Mouse (Mus musculus) forebrain, embryonic 15.5 days (tissue): Measurements from ENCODE around the gene Gpr18. TPM values are rescaled to one million over a fixed set of nuclear protein-coding genes. Genes with fewer than 3 reads are reported as not detected.

Experiments
- ATAC-seq: fragments of 200-750 bp; cut with Nextera tagmentation; replicated peaks from 2 replicates; pipeline ENCODE4 v1.8.0; 2017; ENCODE audit warnings: mild to moderate bottlenecking, moderate TSS enrichment, moderate library complexity
- H3K27ac ChIP-seq: fragments of 300-500 bp; sonication (generic); replicated peaks from 2 replicates; pipeline ENCODE4 v1.5.1; 2015; ENCODE audit warnings: mild to moderate bottlenecking, inconsistent platforms
- H3K27me3 ChIP-seq: fragments of 300-500 bp; sonication (generic); 2 replicates; pipeline ENCODE4 v1.6.1; 2015; ENCODE audit warnings: inconsistent platforms
- H3K36me3 ChIP-seq: fragments of 300-500 bp; sonication (generic); 2 replicates; pipeline ENCODE4 v1.6.1; 2015; ENCODE audit warnings: mild to moderate bottlenecking, inconsistent platforms
- H3K4me1 ChIP-seq: fragments of 300-500 bp; sonication (generic); 2 replicates; pipeline ENCODE4 v1.6.1; 2015; ENCODE audit warnings: inconsistent platforms
- H3K4me2 ChIP-seq: fragments of 300-500 bp; sonication (generic); replicated peaks from 2 replicates; pipeline ENCODE4 v1.6.1; 2015; ENCODE audit warnings: mild to moderate bottlenecking, inconsistent platforms
- H3K4me3 ChIP-seq: fragments of 300-500 bp; sonication (generic); 2 replicates; pipeline ENCODE4 v1.5.1; 2015; ENCODE audit warnings: mild to moderate bottlenecking, inconsistent platforms
- H3K9ac ChIP-seq: fragments of 300-500 bp; sonication (generic); replicated peaks from 2 replicates; pipeline ENCODE4 v1.6.1; 2015; ENCODE audit warnings: mild to moderate bottlenecking, inconsistent platforms
- H3K9me3 ChIP-seq: fragments of 300-500 bp; sonication (generic); 2 replicates; pipeline ENCODE4 v1.6.1; 2016; ENCODE audit warnings: inconsistent platforms
- WGBS: fragments of 180-500 bp; shearing (Covaris S2); methylation state at CpG from one replicate; pipeline ENCODE4 v1.1.7; 2015; ENCODE audit warnings: mixed read lengths; 5-methylcytosine and 5-hydroxymethylcytosine counted together
- polyA plus RNA-seq: library from polyadenylated mRNA; unstranded; fragments of >200 nt; fragmentation: Nextera tagmentation; extraction: Ambion mirVana; gene quantifications from 2 replicates; pipeline ENCODE4 v1.2.1, GENCODE M21; 2015

Gene Gpr18
- polyA plus RNA-seq, 1 experiment from 2014 or later: 0.29 TPM

DNA sequence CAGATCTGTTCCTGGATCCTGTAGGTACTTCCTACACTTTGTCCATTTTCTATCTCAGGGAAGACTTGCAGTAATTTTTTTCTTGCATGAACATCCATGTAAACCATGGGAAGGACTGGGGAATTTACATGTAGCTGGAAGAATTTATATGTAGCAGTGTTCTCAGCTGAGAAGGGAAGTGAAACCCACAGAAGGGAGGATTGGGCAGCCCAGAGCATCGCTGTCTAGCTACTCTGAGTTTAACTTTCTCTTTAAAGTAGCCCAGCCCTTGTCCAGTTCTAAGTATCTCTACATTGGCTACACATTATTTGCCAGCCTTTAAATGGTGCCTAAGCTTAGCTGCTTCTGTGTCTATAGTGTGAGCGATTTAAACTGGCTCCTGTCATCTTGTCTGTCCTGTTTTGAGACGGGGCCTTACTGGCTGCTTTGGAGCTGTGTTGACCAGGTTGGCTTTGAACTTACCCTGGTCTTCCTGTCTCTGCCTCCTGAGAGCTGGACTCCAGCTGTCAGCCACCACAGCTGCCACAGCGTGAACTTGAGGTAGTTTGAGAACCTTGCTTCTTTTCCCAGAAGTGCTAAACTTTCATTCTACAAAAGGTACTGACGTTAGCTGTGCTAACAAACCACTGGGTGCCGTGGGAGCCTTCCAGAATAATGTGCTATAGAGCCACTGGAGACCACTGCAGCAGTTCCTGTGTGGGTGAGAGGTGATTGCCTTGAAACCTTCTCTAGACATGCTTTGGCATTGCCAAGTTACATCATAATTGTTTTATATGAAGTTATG lies 922 bp upstream of the Gpr18 start:
- Histone ChIP-seq H3K9me3 (no peaks in the 10 kb centered on the region), H3K27me3 (no peaks in the 10 kb centered on the region), H3K27ac (no peak overlapping the region), H3K4me1 (0 out of 2 replicates have a peak, but pooled peaks cover 2% of the 10 kb centered on the region), H3K4me3 (no peak overlapping the region), H3K4me2 (no peak overlapping the region), H3K9ac (no peak overlapping the region), H3K36me3 (peaks cover 10% of the 10 kb centered on the region; the same call in 1 of the 2 replicates)
- no peak for ATAC-seq
- 89% methylated on average over 6 of the region's 6 CpGs for WGBS

DNA sequence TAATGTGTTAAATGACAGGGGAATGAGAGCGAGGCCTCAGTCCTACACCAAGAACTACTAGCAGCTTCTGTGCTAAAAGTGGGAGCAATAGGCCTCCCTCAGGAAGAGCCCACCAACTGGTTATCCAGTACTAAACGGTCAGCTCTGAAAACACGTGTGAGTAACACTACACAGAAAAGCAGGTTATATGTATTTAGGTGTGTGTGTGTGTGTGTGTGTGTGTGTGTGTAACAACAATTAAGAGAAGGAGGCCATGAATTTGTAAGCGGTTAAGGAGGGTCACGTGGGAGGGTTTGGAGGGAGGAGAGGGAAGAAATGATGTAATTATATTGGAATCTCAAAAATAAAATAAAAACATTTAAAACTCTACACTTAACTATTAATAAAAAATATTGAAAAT lies 438 bp downstream of the Gpr18 start:
- WGBS: 82% methylated on average over 5 of the region's 5 CpGs
- H3K36me3 ChIP-seq: peaks cover 18% of the 10 kb centered on the region
- H3K27me3 ChIP-seq: no peaks in the 10 kb centered on the region
- H3K4me3 ChIP-seq: no peak overlapping the region
- no peak for ATAC-seq
- no peak overlapping the region for H3K9ac ChIP-seq
- no peak overlapping the region for H3K4me2 ChIP-seq
- no peaks in the 10 kb centered on the region for H3K9me3 ChIP-seq
- no peak overlapping the region for H3K27ac ChIP-seq
- H3K4me1 ChIP-seq: no peaks in the 10 kb centered on the region

DNA sequence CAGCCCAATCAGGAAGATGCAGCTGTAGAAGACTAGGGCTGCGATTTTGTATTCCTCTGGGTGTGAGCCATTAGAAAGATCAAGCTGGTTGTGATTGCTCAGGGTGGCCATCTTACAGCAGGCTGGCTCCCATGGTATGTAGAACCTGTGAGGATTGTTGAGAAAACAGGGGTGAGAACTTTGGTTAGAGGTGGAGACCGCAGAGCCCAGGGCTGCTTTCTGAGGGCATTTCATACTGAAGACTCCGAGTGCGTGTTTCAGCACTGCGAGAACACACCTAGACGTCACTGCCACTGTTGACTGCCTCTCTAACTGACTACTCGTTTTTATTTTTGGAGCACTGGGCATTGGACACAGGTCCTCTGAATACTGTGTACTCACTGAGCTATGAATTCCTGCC lies 3.1 kb downstream of the Gpr18 start:
- no peak for ATAC-seq
- 96% methylated on average over 7 of the region's 7 CpGs for WGBS
- H3K9me3 ChIP-seq: no peaks in the 10 kb centered on the region

DNA sequence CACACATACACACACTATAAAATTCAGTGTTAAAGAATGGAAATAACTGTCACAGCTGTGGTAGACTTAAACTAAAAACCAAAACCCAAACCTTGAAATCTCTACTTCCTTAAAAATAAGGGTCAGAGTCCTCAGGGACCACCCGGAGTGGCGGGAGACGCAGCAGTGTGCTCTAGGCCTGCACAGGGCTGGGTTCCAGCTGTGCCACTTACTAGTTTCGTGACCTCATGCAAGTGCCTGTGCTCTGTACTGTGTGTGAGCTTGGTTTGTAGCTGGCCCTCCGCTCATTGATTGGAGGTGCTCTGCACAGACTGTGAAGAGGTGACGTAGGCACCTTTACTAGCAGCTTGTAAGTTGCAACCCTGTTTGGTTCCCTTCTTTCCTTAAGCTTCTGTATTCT lies 5.7 kb downstream of the Gpr18 start:
- ATAC-seq: no peak
- 94% methylated on average over 6 of the region's 6 CpGs for WGBS

More for the DNA sequence above, 3.1 kb downstream of the Gpr18 start:
- H3K4me1 ChIP-seq: no peaks in the 10 kb centered on the region
- no peak overlapping the region for H3K9ac ChIP-seq
- no peak overlapping the region for H3K4me2 ChIP-seq
- peaks cover 30% of the 10 kb centered on the region for H3K36me3 ChIP-seq
- H3K4me3 ChIP-seq: no peak overlapping the region
- no peaks in the 10 kb centered on the region for H3K27me3 ChIP-seq
- H3K27ac ChIP-seq: no peak overlapping the region

DNA sequence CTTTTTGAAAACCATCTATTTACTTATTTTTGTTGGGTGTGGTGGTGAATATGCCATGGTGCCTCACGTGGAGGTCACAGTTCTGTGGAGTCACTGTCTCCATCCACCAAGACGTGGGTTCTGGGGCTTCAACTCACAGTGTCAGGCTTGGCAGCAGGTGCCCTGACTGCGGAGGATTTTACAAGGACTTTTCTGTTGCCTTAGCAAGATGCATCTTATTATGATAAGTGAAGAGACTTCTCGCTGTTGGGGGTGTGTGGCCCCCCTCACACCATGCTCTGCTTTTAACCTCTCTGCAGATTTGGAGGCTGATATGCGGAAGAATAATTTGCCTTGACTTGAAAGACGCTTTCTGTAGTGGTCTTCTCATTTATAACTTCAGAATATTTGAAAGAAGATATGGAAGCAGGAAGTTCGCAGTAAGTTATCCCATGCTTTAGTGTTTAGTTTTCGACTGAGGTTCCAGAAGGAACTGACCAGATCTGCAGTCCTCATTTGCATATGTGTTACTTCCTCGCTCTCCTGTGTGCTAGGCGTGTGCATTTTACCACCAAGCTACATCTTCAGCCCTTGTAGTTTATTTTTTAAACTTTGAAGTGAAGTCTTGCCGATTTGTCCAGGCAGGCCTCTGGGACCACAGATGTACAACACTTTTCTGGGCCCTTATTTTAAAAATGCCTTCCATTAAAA lies 8.4 kb downstream of the Gpr18 start:
- Histone ChIP-seq H3K9me3 (no peaks in the 10 kb centered on the region), H3K4me1 (no peaks in the 10 kb centered on the region), H3K27me3 (no peaks in the 10 kb centered on the region), H3K27ac (no peak overlapping the region), H3K9ac (no peak overlapping the region), H3K4me2 (no peak overlapping the region), H3K4me3 (no peak overlapping the region), H3K36me3 (peaks cover 45% of the 10 kb centered on the region)
- no peak for ATAC-seq
- WGBS: 92% methylated on average over 11 of the region's 11 CpGs

More for the DNA sequence above, 5.7 kb downstream of the Gpr18 start:
- H3K9me3 ChIP-seq: no peaks in the 10 kb centered on the region
- H3K36me3 ChIP-seq: peaks cover 49% of the 10 kb centered on the region
- H3K27ac ChIP-seq: no peak overlapping the region
- no peak overlapping the region for H3K4me3 ChIP-seq
- H3K9ac ChIP-seq: no peak overlapping the region
- no peak overlapping the region for H3K4me2 ChIP-seq
- H3K4me1 ChIP-seq: no peaks in the 10 kb centered on the region
- H3K27me3 ChIP-seq: no peaks in the 10 kb centered on the region

- no peaks in the 10 kb centered on the region for H3K9me3 ChIP-seq
- no peak for ATAC-seq
- no peaks in the 10 kb centered on the region for H3K4me1 ChIP-seq
- H3K27ac ChIP-seq: no peak overlapping the region
- H3K36me3 ChIP-seq: peaks cover 39% of the 10 kb centered on the region
- no peaks in the 10 kb centered on the region for H3K27me3 ChIP-seq
- no peak overlapping the region for H3K4me2 ChIP-seq
- WGBS: 89% methylated on average over 8 of the region's 8 CpGs
- H3K9ac ChIP-seq: no peak overlapping the region
- H3K4me3 ChIP-seq: no peak overlapping the region
Observed at GRCm38 (mm10) chr14:121906341-121906991, 9.1 kb downstream of the Gpr18 start.

- no peaks in the 10 kb centered on the region for H3K27me3 ChIP-seq
- no peaks in the 10 kb centered on the region for H3K9me3 ChIP-seq
- WGBS: 71% methylated on average over 3 of the region's 3 CpGs
Observed at GRCm38 (mm10) chr14:121904754-121905153, 10.8 kb downstream of the Gpr18 start.

DNA sequence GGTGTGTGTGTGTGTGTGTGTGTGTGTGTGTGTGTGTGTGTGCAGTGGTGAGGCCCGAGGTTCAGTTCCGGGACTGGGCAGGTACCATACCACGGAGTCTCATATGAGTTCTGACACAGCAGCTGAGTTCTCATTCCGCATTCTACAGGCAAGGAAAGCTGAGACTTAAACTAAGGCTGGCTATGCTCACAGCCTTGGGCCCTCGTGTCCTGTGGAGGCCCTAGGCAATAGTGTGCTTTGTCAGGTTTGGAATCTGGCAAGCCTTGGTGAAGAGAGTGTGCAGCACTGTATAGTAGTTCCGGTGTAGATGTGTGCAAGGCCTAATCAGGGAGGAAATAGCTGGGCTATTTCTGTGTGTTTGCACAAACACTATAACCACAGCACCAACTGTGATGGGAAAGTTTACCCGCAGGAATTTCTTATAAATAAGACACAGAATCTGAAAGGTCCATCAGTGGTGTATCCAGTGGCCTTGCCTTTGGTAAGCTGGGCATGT lies 12.2 kb downstream of the Gpr18 start:
- no peak overlapping the region for H3K27ac ChIP-seq
- H3K27me3 ChIP-seq: no peaks in the 10 kb centered on the region
- no peak overlapping the region for H3K4me3 ChIP-seq
- 91% methylated on average over 7 of the region's 7 CpGs for WGBS
- no peak for ATAC-seq
- peaks cover 26% of the 10 kb centered on the region for H3K36me3 ChIP-seq
- no peaks in the 10 kb centered on the region for H3K4me1 ChIP-seq
- no peak overlapping the region for H3K9ac ChIP-seq
- H3K4me2 ChIP-seq: no peak overlapping the region
- no peaks in the 10 kb centered on the region for H3K9me3 ChIP-seq

More at GRCm38 (mm10) chr14:121904754-121905153, 10.8 kb downstream of the Gpr18 start:
- no peak overlapping the region for H3K4me2 ChIP-seq
- no peak overlapping the region for H3K27ac ChIP-seq
- no peaks in the 10 kb centered on the region for H3K4me1 ChIP-seq
- H3K4me3 ChIP-seq: no peak overlapping the region
- no peak overlapping the region for H3K9ac ChIP-seq
- peaks cover 32% of the 10 kb centered on the region for H3K36me3 ChIP-seq
- no peak for ATAC-seq

GRCm38 (mm10) chr14:121901511-121901910 lies 14.1 kb downstream of the Gpr18 start:
- H3K4me2 ChIP-seq: no peak overlapping the region
- peaks cover 11% of the 10 kb centered on the region for H3K36me3 ChIP-seq
- no peak overlapping the region for H3K9ac ChIP-seq
- no peaks in the 10 kb centered on the region for H3K27me3 ChIP-seq
- no peak overlapping the region for H3K27ac ChIP-seq
- no peak overlapping the region for H3K4me3 ChIP-seq
- no peaks in the 10 kb centered on the region for H3K4me1 ChIP-seq
- ATAC-seq: no peak
- 91% methylated on average over 6 of the region's 6 CpGs for WGBS
- H3K9me3 ChIP-seq: no peaks in the 10 kb centered on the region

DNA sequence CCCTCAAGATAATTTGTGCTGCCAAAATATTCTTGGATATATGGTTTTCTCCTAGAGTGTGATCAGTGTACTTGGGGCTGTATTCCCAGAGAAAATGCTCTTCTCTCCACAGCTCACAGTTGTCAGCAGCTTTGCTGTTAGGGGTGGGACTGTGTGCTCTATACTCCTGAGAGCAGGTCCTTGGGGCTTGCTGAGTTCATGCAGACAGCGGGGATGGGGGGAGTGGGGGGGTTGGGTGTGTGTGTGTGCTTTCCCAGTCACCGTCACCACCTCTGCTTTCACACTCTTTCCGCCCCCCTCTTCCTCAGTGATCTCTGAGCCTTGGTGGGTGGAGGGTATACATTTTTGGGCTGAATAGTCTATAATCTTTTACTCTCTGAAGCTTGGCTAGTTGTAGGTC lies 16.5 kb downstream of the Gpr18 start:
- no peak overlapping the region for H3K4me3 ChIP-seq
- no peaks in the 10 kb centered on the region for H3K27me3 ChIP-seq
- no peaks in the 10 kb centered on the region for H3K4me1 ChIP-seq
- ATAC-seq: no peak
- WGBS: 81% methylated on average over 3 of the region's 3 CpGs
- H3K4me2 ChIP-seq: no peak overlapping the region
- H3K36me3 ChIP-seq: no peaks in the 10 kb centered on the region
- no peak overlapping the region for H3K9ac ChIP-seq
- no peaks in the 10 kb centered on the region for H3K9me3 ChIP-seq
- no peak overlapping the region for H3K27ac ChIP-seq

DNA sequence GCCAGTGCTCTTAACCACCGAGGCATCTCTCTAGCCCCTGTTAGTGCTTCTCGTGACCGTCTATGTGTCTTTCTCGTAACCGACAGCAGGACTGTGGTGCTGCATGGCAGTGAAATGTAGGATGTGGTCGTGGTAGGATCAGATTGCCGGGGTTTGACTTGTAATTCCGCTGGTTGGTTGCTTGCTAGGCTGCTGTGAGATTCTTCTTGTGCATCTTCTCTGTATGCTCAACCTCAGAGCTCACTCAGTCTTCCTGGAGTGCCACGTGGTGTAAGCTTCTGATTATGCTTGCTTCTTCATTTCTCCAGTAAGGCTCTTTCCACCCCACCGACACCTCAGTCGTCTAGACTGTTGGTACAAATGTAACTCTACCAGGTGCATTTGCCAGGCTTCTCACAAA lies 17.1 kb downstream of the Gpr18 start:
- Histone ChIP-seq H3K27me3 (no peaks in the 10 kb centered on the region), H3K9me3 (no peaks in the 10 kb centered on the region), H3K9ac (no peak overlapping the region), H3K27ac (no peak overlapping the region), H3K36me3 (no peaks in the 10 kb centered on the region), H3K4me3 (no peak overlapping the region), H3K4me2 (no peak overlapping the region), H3K4me1 (no peaks in the 10 kb centered on the region)
- 91% methylated on average over 11 of the region's 11 CpGs for WGBS
- ATAC-seq: no peak

DNA sequence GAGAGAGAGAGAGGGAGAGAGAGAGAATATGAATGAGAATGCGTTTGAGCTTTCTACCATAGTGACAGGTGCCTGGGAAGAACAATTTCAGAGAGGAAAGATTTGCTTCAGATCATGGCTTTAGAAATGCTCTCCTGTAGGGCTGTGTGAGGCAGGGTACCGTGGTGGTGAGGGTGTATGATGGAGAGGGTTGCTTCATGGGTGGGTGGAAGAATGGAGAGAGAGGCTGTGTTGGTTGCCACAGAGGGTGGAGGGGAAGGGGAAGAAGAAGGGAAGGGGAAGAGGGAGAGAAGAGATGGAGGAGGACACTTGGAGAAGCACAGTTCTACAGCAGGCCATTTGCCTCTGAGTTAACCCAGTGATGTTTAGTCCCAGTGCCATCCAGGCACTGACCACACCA lies 17.8 kb downstream of the Gpr18 start:
- no peaks in the 10 kb centered on the region for H3K27me3 ChIP-seq
- no peaks in the 10 kb centered on the region for H3K9me3 ChIP-seq
- WGBS: 74% methylated on average over 2 of the region's 2 CpGs
- no peak overlapping the region for H3K4me2 ChIP-seq
- no peak overlapping the region for H3K27ac ChIP-seq
- ATAC-seq: no peak
- no peak overlapping the region for H3K4me3 ChIP-seq
- H3K4me1 ChIP-seq: no peaks in the 10 kb centered on the region
- no peaks in the 10 kb centered on the region for H3K36me3 ChIP-seq
- no peak overlapping the region for H3K9ac ChIP-seq
